Mouse (Mus musculus) small intestine, adult 10 weeks (tissue): ENCODE data around the gene Rdh11. TPM values are rescaled to one million over a fixed set of nuclear protein-coding genes. Genes with fewer than 3 reads are reported as not detected.

Source experiments
- polyA plus RNA-seq: library from polyadenylated mRNA; stranded (reverse); fragments of 350-450 nt; fragmentation: Illumina TruSeq; extraction: RNeasy Lipid Tissue Mini Kit (QIAGEN cat#74804); gene quantifications from one replicate; pipeline ENCODE4 v1.2.3, GENCODE M21; 2014; ENCODE audit warnings: low replicate concordance

The Rdh11 gene
- 57.6 TPM for polyA plus RNA-seq

GRCm38 (mm10) chr12:79192193-79192592, at the start of gene Rdh11:
Rdh11 (minus strand) TSS chr12:79192293.

GRCm38 (mm10) chr12:79208703-79209464, 16.8 kb upstream of the Rdh11 start, which contains the start of gene Rdh12:
Rdh12 (plus strand) TSS chr12:79208914.

GRCm38 (mm10) chr12:79172019-79172941, 19.8 kb downstream of the Rdh11 start, which contains the start of gene Vti1b:
Vti1b (minus strand) TSS chr12:79172667.

GRCm38 (mm10) chr12:79130299-79131177, 61.6 kb downstream of the Rdh11 start, which contains the start of gene Arg2:
Arg2 (plus strand) TSS chr12:79130777.

Other genes with a start within 250 kb of the Rdh11 start
- 3.7 TPM for gene Tmem229b, start 184.7 kb downstream of the Rdh11 start, polyA plus RNA-seq
- gene Plekhh1, start 163.1 kb downstream of the Rdh11 start, polyA plus RNA-seq: 48.4 TPM
- 23.7 TPM for gene Pigh, start 102.6 kb downstream of the Rdh11 start, polyA plus RNA-seq
- 2,001 TPM for gene Arg2, start 61.5 kb downstream of the Rdh11 start, polyA plus RNA-seq
- 115 TPM for gene Vti1b, start 19.6 kb downstream of the Rdh11 start, polyA plus RNA-seq
- 0.67 TPM for gene Rdh12, start 16.6 kb upstream of the Rdh11 start, polyA plus RNA-seq
- 7.2 TPM for gene Zfyve26, start 104.0 kb upstream of the Rdh11 start, polyA plus RNA-seq
- gene Rad51b, start 105.0 kb upstream of the Rdh11 start, polyA plus RNA-seq: 0.74 TPM